Mouse (Mus musculus) midbrain, embryonic 11.5 days (tissue): Measurements from ENCODE around the gene Ilf3. TPM values are rescaled to one million over a fixed set of nuclear protein-coding genes. Genes with fewer than 3 reads are reported as not detected.

Experiments
- ATAC-seq: fragments of 200-750 bp; cut with Nextera tagmentation; 2 replicates; pipeline ENCODE4 v1.8.0; 2017; ENCODE audit warnings: moderate TSS enrichment, moderate library complexity; ENCODE audit not compliant: low FRiP score
- DNase-seq: peaks from one replicate; pipeline ENCODE4 v3.0.0; 2015; ENCODE audit warnings: low spot score; ENCODE audit errors: missing footprints
- H3K27ac ChIP-seq: fragments of 300-500 bp; sonication (generic); 2 replicates; pipeline ENCODE4 v1.5.1; 2014; ENCODE audit warnings: low read depth, low read length
- H3K27me3 ChIP-seq: fragments of 300-500 bp; sonication (generic); 2 replicates; pipeline ENCODE4 v1.6.1; 2014; ENCODE audit warnings: mild to moderate bottlenecking, low read length, moderate library complexity, mixed read lengths; ENCODE audit not compliant: control insufficient read depth, insufficient read depth
- H3K36me3 ChIP-seq: fragments of 300-500 bp; sonication (generic); 2 replicates; pipeline ENCODE4 v1.6.1; 2014; ENCODE audit warnings: mild to moderate bottlenecking, low read length, moderate library complexity, mixed read lengths; ENCODE audit not compliant: control insufficient read depth, insufficient read depth
- H3K4me1 ChIP-seq: fragments of 300-500 bp; sonication (generic); 2 replicates; pipeline ENCODE4 v1.6.1; 2014; ENCODE audit warnings: low read length; ENCODE audit not compliant: control insufficient read depth, insufficient read depth
- H3K4me2 ChIP-seq: fragments of 300-500 bp; sonication (generic); 2 replicates; pipeline ENCODE4 v1.6.1; 2014; ENCODE audit warnings: mild to moderate bottlenecking, moderate library complexity
- H3K4me3 ChIP-seq: fragments of 300-500 bp; sonication (generic); 2 replicates; pipeline ENCODE4 v1.5.1; 2014; ENCODE audit warnings: low read depth, low read length
- H3K9ac ChIP-seq: fragments of 300-500 bp; sonication (generic); 2 replicates; pipeline ENCODE4 v1.6.1; 2014; ENCODE audit warnings: low read length
- H3K9me3 ChIP-seq: fragments of 300-500 bp; sonication (generic); 2 replicates; pipeline ENCODE4 v1.6.1; 2016; ENCODE audit warnings: low read length; ENCODE audit not compliant: control insufficient read depth
- WGBS: fragments of 180-500 bp; shearing (Covaris S2); extraction: QIAGEN DNeasy Blood & Tissue Kit; methylation state at CpG from one replicate; pipeline ENCODE4 v1.1.7; 2014; 5-methylcytosine and 5-hydroxymethylcytosine counted together
- polyA plus RNA-seq: library from polyadenylated mRNA; unstranded; fragments of >200 nt; fragmentation: Nextera tagmentation; extraction: Ambion mirVana; gene quantifications from 2 replicates; pipeline ENCODE4 v1.2.1, GENCODE M21; 2014

The Ilf3 gene
- polyA plus RNA-seq, 1 experiment from 2014 or later, result 266 TPM

DNA sequence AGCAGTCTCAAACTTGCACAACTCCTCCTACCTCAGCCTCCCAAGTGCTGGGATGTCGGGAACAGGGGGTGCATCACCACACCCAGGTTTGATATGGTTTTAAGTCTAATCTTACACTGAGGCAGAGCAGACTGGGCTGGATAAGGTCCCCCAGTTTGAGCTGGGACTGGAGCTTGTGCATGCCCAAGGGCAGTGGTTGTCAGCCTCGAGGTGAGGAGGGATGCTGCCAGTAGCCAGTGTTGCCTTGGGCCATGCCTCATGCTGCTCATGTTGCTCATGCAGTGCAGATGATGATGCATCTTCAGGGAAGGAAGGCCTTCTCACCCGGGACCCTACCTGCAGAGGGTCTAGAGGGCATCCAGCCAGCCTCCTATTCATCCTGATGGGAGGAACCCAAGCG is 37.9 kb downstream of the Ilf3 start:
- Histone ChIP-seq H3K9me3 (no peaks in the 10 kb centered on the region), H3K36me3 (peaks cover 45% of the 10 kb centered on the region), H3K27ac (no peak overlapping the region), H3K9ac (no peak overlapping the region), H3K4me2 (no peak overlapping the region), H3K27me3 (no peaks in the 10 kb centered on the region), H3K4me3 (no peak overlapping the region), H3K4me1 (no peaks in the 10 kb centered on the region)
- ATAC-seq, result no peak
- DNase-seq, result no peak
- 92% methylated on average over 4 of the region's 4 CpGs for WGBS

DNA sequence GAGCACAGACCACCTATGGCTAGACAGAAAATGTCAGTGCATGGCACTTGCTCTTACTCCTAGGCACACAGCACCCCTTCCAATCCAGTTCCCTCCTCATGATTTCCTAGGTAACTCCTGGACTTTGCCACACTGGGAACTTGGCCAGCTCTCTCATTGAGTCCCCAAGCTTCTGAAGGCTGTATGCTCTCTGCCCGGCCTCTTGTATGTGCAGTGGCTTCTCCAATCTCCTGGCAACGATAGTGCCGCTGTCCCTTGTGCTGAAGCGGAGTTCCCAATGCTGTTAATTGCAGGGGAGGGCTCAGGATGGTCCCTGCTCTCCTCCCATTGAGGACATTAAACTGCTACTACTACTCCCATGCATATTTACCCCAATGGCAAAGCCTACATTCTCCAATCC is 40.3 kb downstream of the Ilf3 start:
- Histone ChIP-seq H3K9ac (no peak overlapping the region), H3K4me2 (no peak overlapping the region), H3K27me3 (no peaks in the 10 kb centered on the region), H3K36me3 (peaks cover 31% of the 10 kb centered on the region), H3K4me3 (no peak overlapping the region), H3K27ac (no peak overlapping the region), H3K9me3 (no peaks in the 10 kb centered on the region), H3K4me1 (peaks cover 4% of the 10 kb centered on the region; the same call in 1 of the 2 replicates)
- WGBS, result 27% methylated on average over 4 of the region's 4 CpGs
- no peak for DNase-seq
- no peak for ATAC-seq

DNA sequence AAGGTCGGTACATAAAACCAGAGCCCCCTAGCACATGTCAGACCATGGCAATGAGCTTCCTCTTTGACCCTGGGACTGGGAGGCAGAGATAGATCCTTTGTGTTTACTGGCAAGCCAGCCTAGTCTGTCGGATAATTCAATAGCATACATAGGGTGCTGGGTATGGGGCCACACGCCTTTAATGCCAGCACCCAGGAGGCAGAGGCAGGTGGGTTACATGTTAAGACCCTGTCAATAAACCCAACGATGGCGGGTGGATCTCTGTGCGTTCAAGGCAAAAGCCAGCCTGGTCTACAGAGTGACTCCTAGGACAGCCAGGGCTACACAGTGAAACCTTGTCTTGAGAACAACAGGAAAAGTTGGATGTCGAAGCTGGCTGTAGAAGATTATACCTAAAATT is 41.0 kb downstream of the Ilf3 start:
- Histone ChIP-seq H3K36me3 (peaks cover 26% of the 10 kb centered on the region), H3K27me3 (no peaks in the 10 kb centered on the region), H3K27ac (no peak overlapping the region), H3K4me2 (no peak overlapping the region), H3K9ac (no peak overlapping the region), H3K4me1 (peaks cover 4% of the 10 kb centered on the region; the same call in 1 of the 2 replicates), H3K4me3 (no peak overlapping the region), H3K9me3 (no peaks in the 10 kb centered on the region)
- no peak for DNase-seq
- ATAC-seq, result no peak
- 77% methylated on average over 7 of the region's 7 CpGs for WGBS

DNA sequence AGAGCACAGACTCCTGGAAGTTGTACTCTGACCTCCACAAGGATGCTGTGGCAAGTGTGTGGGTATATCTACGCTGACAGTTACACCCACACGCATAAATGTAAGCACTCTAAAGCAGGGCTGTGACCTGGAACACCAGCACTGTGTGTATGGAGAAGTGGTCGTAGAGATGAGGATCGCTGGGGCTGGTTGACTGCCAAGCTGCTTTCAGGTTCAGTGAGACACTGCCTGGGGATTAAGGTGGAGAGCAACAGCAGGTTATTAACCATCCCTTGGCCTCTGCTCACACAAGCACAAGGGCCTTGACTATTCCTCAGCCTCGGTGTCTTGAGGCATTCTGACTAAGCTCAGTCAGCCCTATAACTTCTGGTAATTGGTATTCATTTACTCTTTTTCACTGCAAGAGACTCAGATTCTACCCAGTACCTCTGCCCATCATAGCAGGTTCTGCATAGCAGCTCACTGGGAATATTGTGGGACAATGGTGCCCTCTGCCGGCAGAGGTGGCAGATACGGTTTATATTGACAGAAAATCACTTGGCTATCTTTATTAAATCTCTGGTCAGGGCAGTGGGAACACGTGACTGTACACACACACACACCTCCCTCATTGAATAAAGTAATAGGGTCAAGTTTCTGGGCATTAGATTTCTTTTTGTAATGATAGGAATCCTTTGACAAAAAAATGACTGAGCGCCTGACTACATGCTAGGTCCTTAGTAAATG is 42.1 kb downstream of the Ilf3 start:
- H3K27me3 ChIP-seq, result no peaks in the 10 kb centered on the region
- no peak overlapping the region for H3K4me2 ChIP-seq
- no peak overlapping the region for H3K9ac ChIP-seq
- DNase-seq (peak; percentile 98), ATAC-seq (peak; percentile 18; the same call in 1 of the 2 replicates)
- WGBS, result 39% methylated on average over 9 of the region's 9 CpGs
- no peak overlapping the region for H3K4me3 ChIP-seq
- no peaks in the 10 kb centered on the region for H3K9me3 ChIP-seq
- H3K4me1 ChIP-seq, result peaks cover 4% of the 10 kb centered on the region; the same call in 1 of the 2 replicates
- H3K36me3 ChIP-seq, result peaks cover 22% of the 10 kb centered on the region
- H3K27ac ChIP-seq, result no peak overlapping the region

DNA sequence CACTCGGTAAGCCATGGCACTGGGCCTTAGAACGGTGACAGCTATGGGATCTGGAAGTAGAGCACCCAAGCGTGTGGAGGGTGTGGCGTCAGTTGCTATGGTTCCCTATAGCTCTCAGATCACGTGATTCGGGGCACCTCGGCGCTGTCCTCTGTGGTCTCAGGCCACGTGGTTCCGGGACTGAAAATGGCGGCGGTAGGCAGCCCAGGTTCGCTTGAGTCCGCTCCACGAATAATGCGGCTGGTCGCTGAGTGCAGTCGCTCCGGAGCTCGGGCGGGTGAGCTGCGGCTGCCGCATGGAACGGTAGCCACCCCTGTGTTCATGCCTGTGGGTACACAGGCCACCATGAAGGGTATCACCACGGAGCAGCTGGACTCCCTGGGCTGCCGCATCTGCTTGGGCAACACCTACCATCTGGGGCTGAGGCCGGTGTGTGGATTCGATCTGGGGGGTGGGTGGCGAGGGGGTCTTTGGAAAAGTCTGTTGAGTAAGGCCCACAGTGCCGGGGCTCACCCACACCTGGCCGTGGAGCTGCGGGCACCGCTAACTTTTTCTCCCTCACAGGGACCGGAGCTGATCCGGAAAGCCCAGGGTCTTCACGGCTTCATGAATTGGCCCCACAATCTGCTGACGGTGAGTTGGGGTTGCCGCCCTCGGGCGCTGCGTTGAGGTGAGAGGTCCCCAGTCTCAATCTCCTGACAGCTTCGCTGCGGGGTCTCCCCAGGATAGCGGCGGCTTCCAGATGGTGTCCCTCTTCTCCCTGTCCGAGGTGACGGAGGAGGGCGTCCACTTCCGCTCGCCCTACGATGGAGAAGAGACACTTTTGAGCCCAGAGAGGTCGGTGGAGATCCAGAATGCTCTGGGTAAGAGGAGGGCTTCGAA is 44.2 kb downstream of the Ilf3 start, which contains the start of gene Qtrt1:
Qtrt1 (plus strand) TSS at position 169 of the 882 bp plus-strand sequence.
- Histone ChIP-seq H3K27me3 (no peaks in the 10 kb centered on the region), H3K4me3 (peak within 1 kb of the TSS; percentile 71), H3K9ac (peak within 1 kb of the TSS; percentile 80), H3K27ac (no peak within 1 kb of the TSS), H3K4me2 (peak within 1 kb of the TSS; percentile 95), H3K4me1 (peaks cover 4% of the 10 kb centered on the region; the same call in 1 of the 2 replicates), H3K36me3 (peaks cover 5% of the 10 kb centered on the region; the same call in 1 of the 2 replicates), H3K9me3 (no peaks in the 10 kb centered on the region)
- DNase-seq, result peak; percentile 98
- ATAC-seq, result peak; percentile 97
- 2% methylated on average over 53 of the region's 53 CpGs for WGBS

DNA sequence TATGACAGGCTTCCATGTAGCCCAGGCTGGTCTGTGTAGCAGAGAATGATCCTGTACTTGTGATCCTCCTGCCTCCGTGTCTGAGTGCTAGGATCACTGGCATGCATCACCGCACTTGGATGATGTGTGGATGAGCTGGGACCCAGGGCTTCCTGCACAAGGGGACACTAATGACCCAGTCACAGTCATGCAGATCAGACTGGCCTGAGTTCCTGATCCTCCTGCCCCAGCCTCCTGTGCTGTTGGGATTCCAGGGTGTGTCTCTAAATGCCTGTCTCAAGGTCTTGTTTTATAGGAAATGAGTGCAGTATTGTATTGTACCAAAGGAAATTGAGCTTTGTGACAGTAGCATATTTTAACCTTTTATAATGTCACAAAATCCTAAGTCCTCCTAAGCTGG is 50.2 kb downstream of the Ilf3 start:
- H3K27me3 ChIP-seq, result no peaks in the 10 kb centered on the region
- H3K4me1 ChIP-seq, result no peaks in the 10 kb centered on the region
- ATAC-seq, result no peak
- no peak overlapping the region for H3K27ac ChIP-seq
- H3K9me3 ChIP-seq, result no peaks in the 10 kb centered on the region
- H3K36me3 ChIP-seq, result peaks cover 7% of the 10 kb centered on the region; the same call in 1 of the 2 replicates
- no peak overlapping the region for H3K4me3 ChIP-seq
- no peak overlapping the region for H3K4me2 ChIP-seq
- 83% methylated on average over 2 of the region's 2 CpGs for WGBS
- DNase-seq, result no peak
- H3K9ac ChIP-seq, result no peak overlapping the region

DNA sequence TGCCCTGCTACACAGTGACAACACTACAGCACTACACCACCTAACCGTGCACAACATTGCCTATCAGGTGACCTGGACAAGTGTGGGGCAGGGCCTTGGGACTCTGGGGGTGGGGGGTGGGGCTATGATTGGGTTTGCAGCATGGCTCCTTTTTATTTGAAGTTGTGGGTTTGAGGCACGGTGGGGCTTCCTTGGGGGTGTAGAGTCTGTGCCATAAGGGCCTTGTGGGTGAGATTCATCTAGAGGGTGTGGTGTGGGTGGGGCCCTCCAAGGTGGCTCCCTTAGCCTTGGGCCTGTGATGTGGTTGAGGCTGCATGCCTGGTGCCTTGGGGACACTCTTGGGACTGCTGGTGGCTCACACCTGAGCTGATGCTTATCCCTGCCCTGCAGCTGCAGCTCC is 52.0 kb downstream of the Ilf3 start:
- Histone ChIP-seq H3K9me3 (no peaks in the 10 kb centered on the region), H3K27ac (no peak overlapping the region), H3K4me2 (no peak overlapping the region), H3K4me1 (no peaks in the 10 kb centered on the region), H3K4me3 (no peak overlapping the region), H3K27me3 (no peaks in the 10 kb centered on the region), H3K36me3 (peaks cover 2% of the 10 kb centered on the region; the same call in 1 of the 2 replicates), H3K9ac (no peak overlapping the region)
- DNase-seq (no peak), ATAC-seq (no peak)
- WGBS, result 92% methylated on average over 2 of the region's 2 CpGs

DNA sequence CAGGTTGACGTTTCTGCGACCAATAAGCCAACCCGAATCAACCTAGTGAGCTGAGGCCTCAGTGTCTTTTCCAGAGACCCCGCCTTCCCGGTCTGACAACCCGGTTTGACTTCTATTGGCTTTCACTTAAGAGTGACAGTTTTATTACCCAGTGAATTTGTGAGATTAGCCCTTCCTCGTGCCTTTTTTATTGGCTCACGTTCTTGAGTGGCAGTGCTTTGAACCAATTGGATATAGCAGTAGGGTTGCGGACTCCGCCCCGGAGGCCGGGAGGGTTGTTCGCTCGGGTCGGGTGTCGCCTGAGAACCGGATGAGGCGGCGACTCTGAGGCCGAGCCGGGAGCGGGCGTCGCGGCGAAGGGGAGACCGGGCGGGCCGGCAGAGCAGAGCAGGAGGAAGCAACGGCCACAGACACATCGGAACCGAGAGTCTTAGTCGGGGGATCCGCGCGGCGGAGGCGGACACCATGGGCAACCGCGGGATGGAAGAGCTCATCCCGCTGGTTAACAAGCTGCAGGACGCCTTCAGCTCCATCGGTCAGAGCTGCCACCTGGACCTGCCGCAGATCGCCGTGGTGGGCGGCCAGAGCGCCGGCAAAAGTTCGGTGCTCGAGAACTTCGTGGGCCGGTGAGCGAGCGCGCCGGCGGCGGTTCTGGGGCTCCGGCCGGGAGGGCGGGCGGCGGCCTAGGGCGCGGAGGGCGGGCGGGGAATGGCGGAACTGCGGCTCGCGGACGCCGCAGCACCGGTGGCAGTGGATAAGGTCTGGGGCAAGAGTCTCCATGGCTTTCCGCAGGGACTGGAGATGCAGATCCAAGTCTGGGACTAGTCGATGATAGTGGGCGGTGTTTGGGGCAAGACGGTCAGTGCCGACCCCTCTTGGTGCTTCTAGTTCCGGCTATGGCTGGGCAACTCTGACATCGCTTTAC is 57.2 kb downstream of the Ilf3 start, which contains the start of gene Dnm2:
Dnm2 (plus strand) TSS at position 278 of the 925 bp plus-strand sequence.
- H3K27me3 ChIP-seq, result no peaks in the 10 kb centered on the region
- no peaks in the 10 kb centered on the region for H3K9me3 ChIP-seq
- H3K36me3 ChIP-seq, result no peaks in the 10 kb centered on the region; the same call in 1 of the 2 replicates
- WGBS, result under 1% methylated on average over 82 of the region's 82 CpGs
- ATAC-seq (peak; percentile 99), DNase-seq (peak; percentile 100)
- H3K27ac ChIP-seq, result peak within 1 kb of the TSS; percentile 61
- peak within 1 kb of the TSS; percentile 92 for H3K4me2 ChIP-seq
- peak within 1 kb of the TSS; percentile 95 for H3K4me3 ChIP-seq
- peaks cover 10% of the 10 kb centered on the region for H3K4me1 ChIP-seq
- peak within 1 kb of the TSS; percentile 88 for H3K9ac ChIP-seq
